Mouse (Mus musculus) MEL (cell line): ENCODE results near the gene 1700013G24Rik. TPM values are rescaled to one million over a fixed set of nuclear protein-coding genes. Genes with fewer than 3 reads are reported as not detected.

Experiments
- DNase-seq: peaks from one replicate; pipeline ENCODE4 v3.0.0; 2011; ENCODE audit warnings: low read depth, low spot score
- H3K27ac ChIP-seq: 2 replicates; pipeline ENCODE4 v1.5.1; 2012; ENCODE audit warnings: low read depth, mild to moderate bottlenecking, control low read depth, low read length, moderate library complexity; ENCODE audit not compliant: control insufficient read depth
- H3K27me3 ChIP-seq, 2 experiments: fragments of 150-350 bp in 1 of 2; sonication (generic) in 1 of 2; 2 replicates each; pipeline ENCODE4 v1.6.1; 2012; ENCODE audit warnings: low read length in 2 of 2, mild to moderate bottlenecking in 2 of 2, improper control_type of control experiment in 1 of 2, moderate library complexity in 1 of 2; ENCODE audit not compliant: insufficient read depth in 2 of 2, control insufficient read depth in 1 of 2
- H3K36me3 ChIP-seq, 2 experiments: 2 replicates each; pipeline ENCODE4 v1.6.1; 2012 to 2014; ENCODE audit warnings: low read length in 2 of 2, improper control_type of control experiment in 1 of 2, inconsistent platforms in 1 of 2, mild to moderate bottlenecking in 1 of 2; ENCODE audit not compliant: insufficient read depth in 2 of 2, control insufficient read depth in 1 of 2
- H3K4me1 ChIP-seq, 2 experiments: fragments of 150-350 bp in 1 of 2; sonication (generic) in 1 of 2; 2 replicates each; pipeline ENCODE4 v1.6.1; 2012; ENCODE audit warnings: low read length in 2 of 2, improper control_type of control experiment in 1 of 2, mild to moderate bottlenecking in 1 of 2; ENCODE audit not compliant: insufficient read depth in 2 of 2, control insufficient read depth in 1 of 2
- H3K4me3 ChIP-seq, 2 experiments: fragments of 150-350 bp in 1 of 2; sonication (generic) in 1 of 2; 2 replicates each; pipeline ENCODE4 v1.5.1; 2012; ENCODE audit warnings: low read depth in 2 of 2, low read length in 2 of 2, mild to moderate bottlenecking in 2 of 2, moderate library complexity in 2 of 2, control low read depth in 1 of 2, improper control_type of control experiment in 1 of 2; ENCODE audit not compliant: control insufficient read depth in 1 of 2, insufficient read depth in 1 of 2
- H3K79me2 ChIP-seq: 2 replicates; pipeline ENCODE4 v1.6.1; 2012; ENCODE audit warnings: mild to moderate bottlenecking, low read length, moderate library complexity; ENCODE audit not compliant: control insufficient read depth, poor library complexity, insufficient read depth
- H3K9ac ChIP-seq: 2 replicates; pipeline ENCODE4 v1.6.1; 2012; ENCODE audit warnings: low read depth, mild to moderate bottlenecking, control low read depth, low read length, moderate library complexity; ENCODE audit not compliant: control insufficient read depth, poor library complexity, severe bottlenecking
- H3K9me3 ChIP-seq: fragments of 150-350 bp; sonication (generic); replicated peaks from 2 replicates; pipeline ENCODE4 v1.6.1; 2012; ENCODE audit warnings: mild to moderate bottlenecking, low read length, improper control_type of control experiment, moderate library complexity; ENCODE audit not compliant: insufficient read depth
- BHLHE40 ChIP-seq: IDR thresholded peaks from 2 replicates; pipeline ENCODE4 v1.6.1; 2012; ENCODE audit warnings: low read depth, mild to moderate bottlenecking, inconsistent platforms, low read length, improper control_type of control experiment, borderline replicate concordance
- CHD2 ChIP-seq: IDR thresholded peaks from 2 replicates; pipeline ENCODE4 v1.6.1; 2011; ENCODE audit warnings: low read length, improper control_type of control experiment
- CTCF ChIP-seq, 3 experiments: IDR thresholded peaks in 2 of 3; conservative IDR thresholded peaks in 1 of 3; 2 replicates each; pipeline ENCODE4 v1.5.1; 2011 to 2012; ENCODE audit warnings: low read length in 3 of 3, low read depth in 2 of 3, mild to moderate bottlenecking in 2 of 3, improper control_type of control experiment in 1 of 3, inconsistent platforms in 1 of 3, mixed read lengths in 1 of 3, moderate library complexity in 1 of 3; ENCODE audit not compliant: control insufficient read depth in 1 of 3, insufficient read depth in 1 of 3, poor library complexity in 1 of 3, severe bottlenecking in 1 of 3
- E2F4 ChIP-seq: IDR thresholded peaks from 2 replicates; pipeline ENCODE4 v1.6.1; 2011; ENCODE audit warnings: low read depth, low read length, improper control_type of control experiment, borderline replicate concordance
- ETS1 ChIP-seq: IDR thresholded peaks from 2 replicates; pipeline ENCODE4 v1.6.1; 2012; ENCODE audit warnings: low read depth, mild to moderate bottlenecking, inconsistent platforms, low read length, improper control_type of control experiment, moderate library complexity
- HCFC1 ChIP-seq: IDR thresholded peaks from 2 replicates; pipeline ENCODE4 v1.6.1; 2012; ENCODE audit warnings: low read depth, mild to moderate bottlenecking, inconsistent platforms, low read length, improper control_type of control experiment, moderate library complexity
- MAFK ChIP-seq: IDR thresholded peaks from 2 replicates; pipeline ENCODE4 v1.6.1; 2011; ENCODE audit warnings: low read depth, mild to moderate bottlenecking, low read length, improper control_type of control experiment, borderline replicate concordance
- MYC ChIP-seq: IDR thresholded peaks from 2 replicates; pipeline ENCODE4 v1.6.1; 2011; ENCODE audit warnings: low read depth, mild to moderate bottlenecking, low read length, improper control_type of control experiment, moderate library complexity
- NELFE ChIP-seq: IDR thresholded peaks from 2 replicates; pipeline ENCODE4 v1.6.1; 2011; ENCODE audit warnings: low read depth, low read length, improper control_type of control experiment
- POLR2AphosphoS2 ChIP-seq: IDR thresholded peaks from 2 replicates; pipeline ENCODE4 v1.6.1; 2011; ENCODE audit warnings: low read length, improper control_type of control experiment
- POLR2AphosphoS5 ChIP-seq: IDR thresholded peaks from 2 replicates; pipeline ENCODE4 v1.6.1; 2012; ENCODE audit warnings: low read depth, borderline replicate concordance, mild to moderate bottlenecking, inconsistent platforms, low read length, moderate library complexity, mixed read lengths
- RAD21 ChIP-seq: IDR thresholded peaks from 2 replicates; pipeline ENCODE4 v1.6.1; 2011; ENCODE audit warnings: mild to moderate bottlenecking, low read depth, low read length, improper control_type of control experiment
- RCOR1 ChIP-seq: IDR thresholded peaks from 2 replicates; pipeline ENCODE4 v1.6.1; 2012; ENCODE audit warnings: low read depth, mild to moderate bottlenecking, inconsistent platforms, low read length, improper control_type of control experiment
- TAL1 ChIP-seq: IDR thresholded peaks from 2 replicates; pipeline ENCODE4 v1.6.1; 2012; ENCODE audit warnings: mild to moderate bottlenecking, inconsistent platforms, low read length, moderate library complexity, mixed read lengths
- TCF12 ChIP-seq: IDR thresholded peaks from 2 replicates; pipeline ENCODE4 v1.6.1; 2014; ENCODE audit warnings: low read depth, mild to moderate bottlenecking, inconsistent platforms, low read length, improper control_type of control experiment, moderate library complexity
- UBTF ChIP-seq: IDR thresholded peaks from 2 replicates; pipeline ENCODE4 v1.6.1; 2012; ENCODE audit warnings: low read depth, mild to moderate bottlenecking, inconsistent platforms, low read length, improper control_type of control experiment, moderate library complexity, borderline replicate concordance; ENCODE audit not compliant: insufficient read depth
- USF1 ChIP-seq: IDR thresholded peaks from 2 replicates; pipeline ENCODE4 v1.6.1; 2014; ENCODE audit warnings: low read depth, mild to moderate bottlenecking, inconsistent platforms, low read length, improper control_type of control experiment, moderate library complexity
- USF2 ChIP-seq, 2 experiments: IDR thresholded peaks; 2 replicates each; pipeline ENCODE4 v1.6.1; 2011 to 2012; ENCODE audit warnings: improper control_type of control experiment in 2 of 2, low read length in 2 of 2, borderline replicate concordance in 1 of 2, inconsistent platforms in 1 of 2, low read depth in 1 of 2, mild to moderate bottlenecking in 1 of 2; ENCODE audit not compliant: insufficient read depth in 1 of 2
- ZMIZ1 ChIP-seq: IDR thresholded peaks from 2 replicates; pipeline ENCODE4 v1.6.1; 2012; ENCODE audit warnings: low read depth, mild to moderate bottlenecking, inconsistent platforms, low read length, improper control_type of control experiment, moderate library complexity
- polyA plus RNA-seq, 2 experiments: library from polyadenylated mRNA; stranded (reverse) in 1 of 2; unstranded in 1 of 2; fragments of >175 nt in 1 of 2; fragments of >200 nt in 1 of 2; gene quantifications; 2 replicates each; pipeline versions ENCODE4 v1.2.1 to v1.2.4; 2012; ENCODE audit warnings: low replicate concordance in 2 of 2, low read depth in 1 of 2; ENCODE audit not compliant: insufficient read length in 2 of 2, insufficient read depth in 1 of 2, missing spikeins in 1 of 2
- total RNA-seq: library from RNA; depleted of rRNA; stranded (reverse); fragments of 300-350 nt; gene quantifications from 2 replicates; pipeline ENCODE4 v1.2.3, GENCODE M21; 2012

The 1700013G24Rik gene
- total and polyA plus RNA-seq, 3 experiments, result not detected

GRCm38 (mm10) chr4:137470701-137471317 is 17.7 kb downstream of the 1700013G24Rik start:
- TF ChIP-seq CHD2 (no peak), E2F4 (no peak), BHLHE40 (no peak)
- TF ChIP-seq, all 39 proteins: peak for 0
- H3K9ac ChIP-seq, result no peak overlapping the region
- no peak overlapping the region for H3K27ac ChIP-seq
- H3K4me3 ChIP-seq, result no peak overlapping the region
- H3K27me3 ChIP-seq, result no peaks in the 10 kb centered on the region
- peaks cover 0 to 4% of the 10 kb centered on the region in 2 experiments; a peak in 1 of 4 replicates for H3K4me1 ChIP-seq
- no peaks in the 10 kb centered on the region for H3K36me3 ChIP-seq
- no peak for DNase-seq
- H3K79me2 ChIP-seq, result no peaks in the 10 kb centered on the region; the same call in 1 of the 2 replicates
- no peaks in the 10 kb centered on the region for H3K9me3 ChIP-seq

- H3K4me3 ChIP-seq, result no peak overlapping the region
- no peak for DNase-seq
- H3K9ac ChIP-seq, result no peak overlapping the region
- no peak overlapping the region for H3K27ac ChIP-seq
- no peaks in the 10 kb centered on the region for H3K27me3 ChIP-seq
- H3K9me3 ChIP-seq, result no peaks in the 10 kb centered on the region
- H3K79me2 ChIP-seq, result no peaks in the 10 kb centered on the region; the same call in 1 of the 2 replicates
- TF ChIP-seq RCOR1, result no peak
- peaks cover 0 to 4% of the 10 kb centered on the region in 2 experiments; a peak in 1 of 4 replicates for H3K4me1 ChIP-seq
- no peaks in the 10 kb centered on the region for H3K36me3 ChIP-seq
These were observed 18.2 kb downstream of the 1700013G24Rik start for GRCm38 (mm10) chr4:137471326-137471725.

GRCm38 (mm10) chr4:137473240-137473639 is 20.2 kb downstream of the 1700013G24Rik start:
- Histone ChIP-seq H3K27me3 (no peaks in the 10 kb centered on the region), H3K27ac (no peak overlapping the region), H3K79me2 (no peaks in the 10 kb centered on the region; the same call in 1 of the 2 replicates), H3K4me3 (no peak overlapping the region), H3K9me3 (no peaks in the 10 kb centered on the region)
- TF ChIP-seq CTCF (IDR thresholded peaks at IDR 0.05 in 2 of 3, conservative IDR thresholded peaks at IDR 0.05 in 1 of 3; ENCODE audit: control insufficient read depth in 1 of 3, insufficient read depth in 1 of 3, low read depth in 2 of 3, low read length in 3 of 3, poor library complexity in 1 of 3, severe bottlenecking in 1 of 3) (no peak), MAFK (no peak), TCF12 (no peak), USF1 (no peak), USF2 (IDR thresholded peaks at IDR 0.05; ENCODE audit: borderline replicate concordance in 1 of 2, insufficient read depth in 1 of 2, low read depth in 1 of 2, low read length in 2 of 2) (no peak), HCFC1 (no peak), TAL1 (no peak), ETS1 (no peak), MYC (no peak), POLR2AphosphoS5 (no peak), NELFE (no peak), RAD21 (no peak), UBTF (no peak), ZMIZ1 (no peak), POLR2AphosphoS2 (no peak)
- TF ChIP-seq, all 39 proteins: peak for 0
- Histone ChIP-seq H3K9ac (no peak overlapping the region), H3K4me1 (peaks cover 0 to 4% of the 10 kb centered on the region in 2 experiments; a peak in 1 of 4 replicates), H3K36me3 (no peaks in the 10 kb centered on the region)
- DNase-seq, result no peak
